Mouse (Mus musculus) gastrocnemius, postnatal 4 days (tissue): ENCODE data around the gene Magi1. TPM values are rescaled to one million over a fixed set of nuclear protein-coding genes. Genes with fewer than 3 reads are reported as not detected.
A peak's percentile ranks its signal among the peaks of the same experiment; 100 is the strongest.

ENCODE experiments used
- DNase-seq, 2 experiments: peaks; one replicate each; pipeline ENCODE4 v3.0.0; 2021 to 2022; ENCODE audit warnings: low spot score in 2 of 2, mixed read lengths in 2 of 2
- total RNA-seq, 2 experiments: library from RNA; stranded (reverse); gene quantifications; 2 replicates each; pipeline ENCODE4 v1.2.3; 2021

The Magi1 gene
- total RNA-seq, 2 experiments from 2014 or later: 13.2 to 16.6 TPM

DNA sequence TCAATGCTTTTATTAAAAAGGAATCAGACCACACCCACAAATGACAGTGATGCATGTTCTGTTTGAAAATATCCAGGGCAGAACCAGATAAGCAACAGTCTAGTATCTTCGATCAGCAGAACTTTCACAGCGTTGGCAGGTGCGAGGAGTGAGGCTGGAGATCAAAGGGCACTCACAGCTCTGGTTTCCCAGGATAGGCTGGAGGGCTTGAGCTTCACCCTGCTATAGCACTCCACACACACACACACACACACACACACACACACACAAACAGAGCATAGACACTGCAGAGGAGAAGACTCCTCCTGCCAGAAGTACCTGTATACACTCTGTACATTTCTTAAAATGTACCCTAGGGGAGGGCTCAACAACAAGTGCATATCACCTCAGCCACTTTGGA lies 214.3 kb downstream of the Magi1 start:
- no peak for DNase-seq

DNA sequence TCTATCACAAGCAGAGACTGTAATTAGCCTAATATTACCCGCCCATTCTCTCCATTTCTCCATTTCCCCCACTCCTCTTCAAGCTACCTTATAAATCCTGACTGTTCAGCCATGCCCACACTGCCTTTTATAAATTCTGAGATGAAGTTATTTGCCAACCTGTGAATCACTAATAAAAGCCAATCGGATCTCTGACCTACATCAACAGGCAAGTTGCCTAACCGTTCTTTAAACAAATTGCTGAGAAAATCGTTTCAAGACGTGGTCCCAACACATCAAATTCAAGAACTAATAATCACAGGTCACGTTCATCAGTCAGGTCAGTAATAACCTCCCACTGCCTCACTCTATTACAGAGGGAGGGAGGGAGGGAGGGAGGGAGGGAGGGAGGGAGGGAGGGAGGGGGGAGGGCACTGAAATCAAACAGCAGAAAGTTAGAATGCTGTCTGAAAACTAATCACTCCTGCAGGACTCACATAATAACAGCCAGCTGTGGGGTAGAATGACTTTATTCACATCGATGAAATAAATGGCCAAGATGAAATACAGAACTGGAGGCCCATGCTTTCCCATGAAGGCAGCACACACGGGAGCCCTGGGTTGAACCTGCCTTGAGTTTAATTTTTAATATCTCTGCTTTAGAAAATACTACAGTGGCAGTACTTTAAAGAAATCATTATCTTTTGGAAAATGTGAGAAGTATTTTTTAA lies 215.8 kb downstream of the Magi1 start:
- DNase-seq: no peak

DNA sequence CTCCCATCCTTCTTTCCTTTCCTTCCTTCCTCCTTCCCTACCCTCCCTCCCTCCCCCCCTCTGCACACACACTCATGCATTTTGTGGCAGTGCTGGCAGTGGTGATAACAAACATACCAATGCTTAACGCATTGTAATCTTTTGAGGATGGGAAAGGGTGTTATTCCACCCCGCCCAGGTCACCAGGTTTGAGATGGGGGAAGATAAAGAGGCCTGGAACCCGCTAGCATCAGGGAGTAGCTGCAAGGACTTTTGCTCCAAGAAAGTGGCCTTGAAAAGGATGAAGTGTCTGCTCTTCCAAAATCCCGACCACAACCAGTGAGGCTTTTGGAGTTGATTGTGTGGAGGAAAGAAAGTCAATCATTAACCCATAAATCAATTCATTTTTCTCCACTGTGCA lies 218.9 kb downstream of the Magi1 start:
- no peak for DNase-seq

DNA sequence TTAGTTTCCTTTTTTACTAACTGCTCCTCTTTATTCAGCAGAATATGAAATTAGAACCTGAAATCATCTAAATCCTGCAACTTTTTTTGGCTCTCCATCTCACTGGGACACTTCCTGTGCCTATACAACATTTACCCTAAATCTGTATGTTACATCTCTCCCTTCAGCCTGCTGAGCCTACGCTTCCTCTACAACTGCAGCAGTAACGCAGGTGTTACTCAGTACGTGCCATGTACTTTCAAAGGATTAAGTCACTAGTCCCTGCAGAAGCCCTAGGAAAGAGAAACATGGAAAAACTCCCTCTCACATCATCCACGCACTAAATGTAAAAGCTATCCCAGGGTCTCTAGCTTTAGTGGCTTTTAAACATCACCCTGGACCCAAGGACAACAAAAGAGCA lies 220.2 kb downstream of the Magi1 start:
- DNase-seq: no peak

DNA sequence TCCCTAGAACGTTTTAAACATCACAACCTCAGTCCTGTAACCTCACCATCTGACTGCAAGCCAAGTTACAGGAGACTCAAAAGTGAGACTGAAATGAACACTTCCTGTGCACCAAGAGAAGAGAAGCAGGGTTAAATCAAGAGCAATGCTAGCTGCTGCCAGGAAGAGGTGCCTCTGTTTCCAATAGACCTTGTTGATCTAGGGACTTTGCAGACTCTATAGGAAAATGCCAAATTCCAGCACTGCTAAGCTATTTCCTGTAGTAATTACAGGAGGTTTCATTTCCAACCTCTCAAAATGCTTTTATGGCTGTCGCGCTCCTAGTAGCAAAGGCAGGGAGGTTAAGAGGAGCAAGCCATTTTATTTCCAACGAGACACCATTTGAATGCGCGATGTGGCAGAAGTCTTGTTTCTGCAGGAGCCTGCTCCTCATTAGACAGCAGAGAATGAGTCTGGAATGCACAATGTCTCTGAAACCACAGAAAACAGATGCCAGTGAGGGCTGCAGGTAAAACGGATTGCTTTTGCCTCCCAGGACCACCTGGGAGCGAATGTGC lies 222.2 kb downstream of the Magi1 start:
- DNase-seq: no peak

GRCm38 (mm10) chr6:94060621-94061213 lies 223.0 kb downstream of the Magi1 start:
- no peak for DNase-seq

- no peak for DNase-seq
Measured at GRCm38 (mm10) chr6:94059090-94059489, 224.6 kb downstream of the Magi1 start.

DNA sequence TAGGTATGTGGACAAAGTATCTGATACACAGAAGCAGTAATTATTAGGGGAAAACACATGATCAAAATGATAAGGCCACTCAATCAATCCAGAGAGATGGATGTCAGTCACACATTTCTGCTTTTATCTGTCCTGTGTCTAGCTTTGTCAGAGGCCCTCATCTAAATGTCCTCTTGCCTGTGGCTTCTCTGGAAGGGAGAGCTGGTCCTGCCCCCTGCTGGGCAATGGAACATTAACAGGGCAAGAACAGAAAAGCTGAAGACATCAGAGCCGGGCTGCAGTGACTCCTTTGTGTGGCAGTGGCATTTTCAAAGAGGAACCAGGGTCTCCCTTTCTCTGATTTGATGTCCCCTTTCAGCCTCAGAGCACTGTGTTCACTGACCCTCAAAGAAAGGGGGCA lies 229.8 kb downstream of the Magi1 start:
- DNase-seq: no peak

- DNase-seq: no peak
Measured at GRCm38 (mm10) chr6:94045180-94045579, 238.5 kb downstream of the Magi1 start.

GRCm38 (mm10) chr6:94043461-94043860 lies 240.3 kb downstream of the Magi1 start:
- DNase-seq: no peak

DNA sequence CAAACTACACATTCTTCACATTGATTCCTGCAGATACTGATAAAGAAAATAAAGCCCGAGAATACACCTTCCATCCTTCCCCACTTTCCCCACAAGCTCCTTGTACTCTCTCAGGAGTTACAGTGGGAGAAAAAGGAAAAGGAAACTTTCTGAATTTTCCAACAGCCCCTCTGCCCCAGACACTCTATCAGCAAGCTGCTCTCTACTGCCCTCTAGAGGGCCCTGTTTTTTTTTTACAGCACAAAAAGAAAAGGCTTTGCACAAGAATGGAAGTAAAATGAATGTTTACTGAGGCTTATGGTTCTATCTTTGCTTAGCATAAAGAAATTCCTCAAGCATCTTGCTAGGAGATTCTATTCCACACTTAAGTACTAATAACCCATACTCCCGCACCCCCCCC lies 243.6 kb downstream of the Magi1 start:
- DNase-seq: peak in 1 of 2 experiments; percentile 29

DNA sequence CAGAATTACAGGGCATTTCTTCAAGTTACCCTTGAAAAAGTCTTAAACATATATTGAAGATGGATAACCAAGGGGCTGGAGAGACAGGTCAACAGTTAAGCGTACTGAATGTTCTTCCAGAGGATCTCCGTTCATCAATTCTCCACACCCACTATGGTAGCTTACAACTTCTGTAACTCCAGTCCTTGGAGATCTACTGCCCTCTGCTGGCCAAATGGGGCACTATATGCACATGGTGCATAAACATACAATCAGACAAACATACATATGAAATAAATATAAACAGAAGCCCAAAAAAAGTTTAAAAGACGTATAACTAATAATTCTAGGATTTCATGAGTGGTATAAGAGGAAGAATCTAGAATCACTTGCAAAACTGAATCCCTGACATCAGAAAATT lies 244.8 kb downstream of the Magi1 start:
- no peak for DNase-seq

GRCm38 (mm10) chr6:94036554-94036953 lies 247.2 kb downstream of the Magi1 start:
- no peak for DNase-seq

DNA sequence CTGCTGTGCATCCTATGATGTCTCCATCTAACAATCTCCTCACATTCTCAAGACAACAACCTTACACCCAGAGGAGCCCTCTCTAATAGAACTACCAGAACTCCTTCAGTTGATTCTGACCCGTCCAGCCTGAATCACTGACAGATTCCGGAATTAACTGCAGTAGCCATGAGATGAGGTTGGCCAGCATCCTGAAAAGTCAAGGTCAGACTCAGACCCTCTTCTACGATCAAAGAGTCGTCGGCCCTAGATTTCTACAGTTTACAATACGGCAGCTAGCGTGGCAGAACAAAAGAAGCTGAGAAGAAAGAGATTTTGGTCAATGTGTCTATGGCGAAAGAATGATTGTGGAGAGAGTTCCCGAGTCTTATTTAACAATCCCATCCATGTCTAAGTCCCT lies 257.4 kb downstream of the Magi1 start:
- no peak for DNase-seq

DNA sequence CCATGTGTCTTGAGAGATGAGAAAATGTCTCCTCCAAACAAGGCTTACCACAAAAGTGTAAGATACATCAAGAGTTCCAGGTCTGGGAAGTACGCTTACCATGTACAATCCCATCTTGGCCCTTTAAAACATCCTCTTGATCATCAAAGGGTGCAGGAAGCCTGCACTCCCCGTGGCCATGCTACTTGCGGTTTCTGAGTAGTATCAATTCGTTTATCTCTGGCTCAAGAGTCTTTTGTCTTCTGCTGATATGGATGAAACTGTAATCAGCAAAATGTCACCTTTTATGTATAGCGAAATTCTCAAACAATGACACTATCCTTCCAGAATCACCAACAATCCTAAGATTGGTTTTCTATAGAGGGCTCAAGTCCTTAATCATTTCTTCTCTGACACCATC lies 261.3 kb downstream of the Magi1 start:
- DNase-seq: no peak

GRCm38 (mm10) chr6:94021239-94021962 lies 262.3 kb downstream of the Magi1 start:
- no peak for DNase-seq

GRCm38 (mm10) chr6:94020566-94020965 lies 263.2 kb downstream of the Magi1 start:
- no peak for DNase-seq

GRCm38 (mm10) chr6:94019935-94020334 lies 263.8 kb downstream of the Magi1 start:
- no peak for DNase-seq

DNA sequence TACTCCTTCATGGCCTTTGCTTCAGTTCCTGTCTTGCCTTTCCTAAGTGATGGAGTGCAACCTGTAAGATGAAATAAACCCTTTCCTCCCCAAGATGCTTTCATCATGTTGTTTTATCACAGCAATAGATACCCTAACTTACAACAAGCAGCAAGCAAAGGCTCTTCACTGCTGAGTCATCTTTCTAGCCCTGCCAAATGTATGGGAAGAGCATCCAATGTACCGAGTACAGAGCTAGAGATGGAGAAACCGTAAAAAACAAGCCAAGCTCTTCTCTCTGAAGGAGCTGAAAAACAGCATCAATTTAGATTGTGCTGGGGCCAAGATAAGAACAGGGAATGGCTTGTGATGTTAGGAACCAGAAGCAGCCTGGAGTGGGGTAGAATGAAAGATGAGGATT lies 270.0 kb downstream of the Magi1 start:
- DNase-seq: no peak

DNA sequence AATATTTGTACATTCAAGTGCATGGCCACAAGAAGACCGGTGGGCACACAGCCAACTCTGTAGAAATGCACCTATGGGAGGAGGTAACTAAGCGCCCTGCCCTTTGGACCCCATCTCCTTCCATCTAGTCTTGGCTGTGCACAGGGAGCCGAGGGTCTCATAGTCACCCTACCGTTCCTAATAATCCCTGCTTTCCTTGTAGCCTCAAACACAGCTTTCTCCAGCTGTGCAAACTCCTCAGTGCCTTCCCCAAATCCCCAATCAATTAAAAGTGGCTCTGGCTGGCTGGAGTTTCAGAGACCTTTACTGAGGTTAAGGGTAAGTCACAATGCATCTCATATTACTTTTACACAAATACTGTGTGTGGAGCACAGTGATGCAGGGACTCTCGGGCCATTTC lies 271.8 kb downstream of the Magi1 start:
- no peak for DNase-seq

DNA sequence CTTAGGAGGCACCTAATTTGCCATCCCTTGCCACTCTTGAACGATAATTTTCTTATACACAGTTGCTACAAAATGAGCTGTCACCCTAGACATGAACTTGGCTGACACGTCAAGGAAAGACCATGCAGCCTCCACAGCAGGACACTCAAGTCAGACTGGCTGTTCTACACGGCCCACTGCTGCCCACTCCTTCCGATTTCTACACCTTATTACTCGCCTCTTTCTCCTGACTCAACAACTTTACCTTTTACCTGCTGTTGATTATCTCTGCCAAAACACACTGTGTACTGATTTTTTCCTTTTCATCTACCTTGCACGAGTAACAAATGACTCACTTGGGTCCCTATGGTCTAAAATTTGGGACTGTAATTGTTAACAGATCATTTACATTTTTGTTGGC lies 272.2 kb downstream of the Magi1 start:
- no peak for DNase-seq

GRCm38 (mm10) chr6:94008577-94008976 lies 275.1 kb downstream of the Magi1 start:
- DNase-seq: no peak
